Mouse (Mus musculus) CH12F3 (cell line): ENCODE results near the gene Pnlip.

Experiments used
- in situ Hi-C: fragments of 300-500 bp; cut with MboI; formaldehyde crosslinking; loops from 2 replicates; pipeline ENCODE4 v1.14.3; 2020; ENCODE audit warnings: low sequenced_read_pairs

Gene Pnlip

DNA sequence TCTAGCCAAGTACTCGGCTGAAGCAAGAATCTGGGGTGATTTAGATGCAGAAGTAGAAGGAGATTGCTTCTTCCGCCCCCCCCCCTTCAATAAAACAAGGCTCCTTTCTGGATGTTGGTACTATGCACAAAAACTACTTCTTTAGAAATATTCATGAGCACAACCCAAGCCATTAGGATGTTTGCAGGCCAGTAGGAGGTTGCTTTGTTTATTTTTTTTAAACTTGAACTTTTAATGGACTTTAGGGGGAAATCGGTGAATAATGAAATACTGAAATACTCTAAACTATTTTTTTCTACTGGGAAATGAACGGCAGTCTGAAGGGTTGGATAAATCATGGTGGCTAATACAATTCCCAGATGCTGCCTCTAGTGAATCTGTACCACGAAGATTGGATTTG lies at the start of gene Pnlip:
TSS of gene Pnlip (plus strand) at position 301 of the 400 bp plus-strand sequence.
- in situ Hi-C loops = no loop called here

- in situ Hi-C loops = no loop called here
Observed at GRCm38 (mm10) chr19:58609716-58610115, 42.6 kb upstream of the Pnlip start.

DNA sequence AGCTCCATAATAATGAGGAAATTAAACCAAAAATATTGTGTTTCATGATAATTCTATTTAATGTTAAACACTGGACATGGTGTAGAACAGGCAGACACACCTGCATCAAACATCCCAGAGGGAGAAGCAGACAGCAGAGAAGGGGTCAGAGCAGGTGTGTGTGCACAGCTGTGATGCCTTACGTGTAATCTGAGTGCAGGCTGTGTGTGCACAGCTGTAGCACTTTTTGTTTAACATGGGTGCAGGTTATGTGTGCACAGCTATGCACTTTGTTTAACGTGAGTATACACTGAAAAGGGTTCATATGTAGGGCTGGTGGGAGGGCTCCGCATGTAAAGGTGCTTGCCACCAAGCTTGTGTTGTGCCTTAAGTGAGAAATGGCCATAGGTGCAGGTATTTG lies 39.6 kb upstream of the Pnlip start:
- in situ Hi-C loops = no loop called here

GRCm38 (mm10) chr19:58616606-58617005 lies 35.7 kb upstream of the Pnlip start:
- in situ Hi-C loops = no loop called here

- in situ Hi-C loops = no loop called here
Observed at GRCm38 (mm10) chr19:58620661-58621060, 31.6 kb upstream of the Pnlip start.

GRCm38 (mm10) chr19:58621646-58622045 lies 30.7 kb upstream of the Pnlip start:
- in situ Hi-C loops = no loop called here

- in situ Hi-C loops = no loop called here
Observed at GRCm38 (mm10) chr19:58624799-58625198, 27.5 kb upstream of the Pnlip start.

- in situ Hi-C loops = no loop called here
Observed at GRCm38 (mm10) chr19:58625254-58625947, 26.9 kb upstream of the Pnlip start.

- in situ Hi-C loops = no loop called here
Observed at GRCm38 (mm10) chr19:58627406-58628337, 24.6 kb upstream of the Pnlip start.

- in situ Hi-C loops = no loop called here
Observed at GRCm38 (mm10) chr19:58629351-58629773, 22.9 kb upstream of the Pnlip start.

GRCm38 (mm10) chr19:58650036-58650435 lies 2.3 kb upstream of the Pnlip start:
- in situ Hi-C loops = no loop called here

- in situ Hi-C loops = no loop called here
Observed at GRCm38 (mm10) chr19:58662098-58662497, 9.8 kb downstream of the Pnlip start.

- in situ Hi-C loops = no loop called here
Observed at GRCm38 (mm10) chr19:58663317-58663716, 11.0 kb downstream of the Pnlip start.

GRCm38 (mm10) chr19:58664901-58665300 lies 12.6 kb downstream of the Pnlip start:
- in situ Hi-C loops = no loop called here

DNA sequence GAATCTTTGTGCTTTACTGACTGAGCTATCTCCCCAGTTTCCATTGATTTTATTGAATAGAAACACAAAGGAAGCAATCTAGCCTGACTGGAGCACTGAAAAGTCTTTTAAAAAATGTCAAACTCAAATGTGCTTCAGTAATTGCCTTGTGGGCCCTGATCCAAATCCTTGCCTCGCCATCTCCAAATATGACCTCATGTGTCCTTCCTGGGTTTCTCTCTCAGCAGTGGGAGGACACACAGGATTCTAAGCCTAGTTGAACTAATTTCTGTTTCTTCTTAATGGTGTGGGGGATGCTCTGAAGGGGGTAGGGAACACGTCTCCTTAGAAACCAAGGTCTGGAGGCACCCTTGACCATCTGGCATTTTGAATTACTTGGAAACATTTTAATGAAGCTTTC lies 22.3 kb downstream of the Pnlip start:
- in situ Hi-C loops = no loop called here

GRCm38 (mm10) chr19:58677117-58677516 lies 24.8 kb downstream of the Pnlip start:
- in situ Hi-C loops = no loop called here

DNA sequence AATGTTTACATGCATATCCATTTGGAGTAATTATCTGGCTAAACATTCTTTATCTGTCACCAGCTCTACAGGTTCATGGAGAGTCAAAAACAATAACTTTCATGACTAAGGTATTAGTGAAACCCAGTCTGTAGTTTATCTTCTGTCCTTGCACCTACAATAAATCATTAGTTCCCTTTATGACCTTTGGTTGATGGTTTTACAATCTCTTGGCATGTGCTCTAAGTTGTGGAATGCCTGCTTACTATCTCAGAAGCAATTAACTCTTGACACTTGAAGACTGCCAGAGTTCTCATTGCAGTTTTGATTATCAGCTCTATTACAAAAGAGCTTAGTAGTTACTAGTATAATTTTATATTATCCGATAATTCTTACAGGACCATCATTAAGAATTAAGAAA lies 36.6 kb downstream of the Pnlip start:
- in situ Hi-C loops = no loop called here

GRCm38 (mm10) chr19:58695314-58695713 lies 43.0 kb downstream of the Pnlip start:
- in situ Hi-C loops = no loop called here

- in situ Hi-C loops = no loop called here
Observed at GRCm38 (mm10) chr19:58696235-58696634, 43.9 kb downstream of the Pnlip start.

- in situ Hi-C loops = no loop called here
Observed at GRCm38 (mm10) chr19:58704556-58704955, 52.3 kb downstream of the Pnlip start.

- in situ Hi-C loops = no loop called here
Observed at GRCm38 (mm10) chr19:58708611-58709010, 56.3 kb downstream of the Pnlip start.

GRCm38 (mm10) chr19:58717925-58718324 lies 65.6 kb downstream of the Pnlip start:
- in situ Hi-C loops = no loop called here
